Mouse (Mus musculus) heart, adult 11 months (tissue): ENCODE measurements at regions not wholly inside any gene's neighbourhood (a gene's known extent, or its start where the extent isn't known, plus 50 kb on each side); places are given as distances from the start of the nearest gene placed in this dataset.

Source experiments
- DNase-seq: peaks from one replicate; pipeline ENCODE4 v3.0.0; 2022

DNA sequence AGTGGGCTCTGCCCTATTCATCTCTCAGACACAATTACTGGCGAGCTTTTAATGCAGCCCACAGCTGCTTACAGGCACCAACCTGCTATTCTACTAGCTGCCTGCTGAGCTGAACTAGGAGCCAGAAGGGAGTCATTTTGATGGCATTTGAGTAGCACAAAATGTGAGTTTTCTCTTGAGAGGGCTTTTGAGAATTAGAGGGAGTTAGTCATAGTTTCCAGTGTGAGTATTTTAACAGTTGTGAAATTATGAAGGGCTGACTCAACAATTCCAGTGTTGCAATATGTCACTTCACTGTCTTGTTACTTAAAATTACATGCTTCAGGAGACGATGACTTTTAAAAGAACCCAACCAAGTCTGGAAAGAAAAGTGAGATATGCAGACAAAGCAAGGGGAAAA, 54.4 kb upstream of the Ly86 start:
- peak; percentile 88 for DNase-seq

DNA sequence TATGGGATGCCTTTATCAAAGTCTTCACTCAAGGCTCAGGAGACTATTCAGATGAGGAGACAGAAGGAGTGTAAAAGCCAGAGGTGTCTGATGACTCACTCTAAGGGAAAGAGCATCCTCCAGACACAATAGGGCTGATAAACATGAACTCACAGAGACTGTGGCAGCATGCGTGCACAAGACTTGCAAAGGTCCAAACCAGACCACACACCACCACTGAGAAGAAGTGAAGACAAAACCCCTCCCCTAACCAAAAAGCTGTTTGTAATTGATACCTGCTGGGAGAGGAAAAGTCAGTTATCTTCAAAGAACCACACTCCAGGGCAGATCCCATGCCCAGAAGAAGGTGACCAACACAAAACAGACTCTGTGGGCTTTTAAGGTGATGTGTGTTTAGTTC, 56.0 kb upstream of the Ly86 start:
- peak; percentile 50 for DNase-seq

DNA sequence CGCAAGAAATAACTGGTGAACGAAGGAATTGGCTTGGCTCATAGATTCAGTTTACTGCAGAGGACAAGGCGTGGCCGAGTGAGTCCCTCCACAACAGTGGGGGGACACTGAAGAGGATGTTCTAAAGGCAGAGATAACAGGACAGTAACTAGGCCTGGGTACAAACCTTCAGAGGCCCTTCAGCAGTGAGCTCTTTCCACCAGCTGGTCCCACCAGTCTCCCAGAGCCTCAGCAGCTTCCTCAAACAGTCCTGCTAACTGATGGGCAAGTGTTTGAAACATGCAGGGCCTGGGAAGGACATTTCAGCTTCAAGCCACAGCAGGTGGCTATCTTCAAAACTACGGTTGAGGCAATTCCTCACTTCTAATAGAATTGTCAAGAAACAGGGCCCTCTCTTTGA, 62.5 kb upstream of the Ly86 start:
- peak; percentile 93 for DNase-seq

DNA sequence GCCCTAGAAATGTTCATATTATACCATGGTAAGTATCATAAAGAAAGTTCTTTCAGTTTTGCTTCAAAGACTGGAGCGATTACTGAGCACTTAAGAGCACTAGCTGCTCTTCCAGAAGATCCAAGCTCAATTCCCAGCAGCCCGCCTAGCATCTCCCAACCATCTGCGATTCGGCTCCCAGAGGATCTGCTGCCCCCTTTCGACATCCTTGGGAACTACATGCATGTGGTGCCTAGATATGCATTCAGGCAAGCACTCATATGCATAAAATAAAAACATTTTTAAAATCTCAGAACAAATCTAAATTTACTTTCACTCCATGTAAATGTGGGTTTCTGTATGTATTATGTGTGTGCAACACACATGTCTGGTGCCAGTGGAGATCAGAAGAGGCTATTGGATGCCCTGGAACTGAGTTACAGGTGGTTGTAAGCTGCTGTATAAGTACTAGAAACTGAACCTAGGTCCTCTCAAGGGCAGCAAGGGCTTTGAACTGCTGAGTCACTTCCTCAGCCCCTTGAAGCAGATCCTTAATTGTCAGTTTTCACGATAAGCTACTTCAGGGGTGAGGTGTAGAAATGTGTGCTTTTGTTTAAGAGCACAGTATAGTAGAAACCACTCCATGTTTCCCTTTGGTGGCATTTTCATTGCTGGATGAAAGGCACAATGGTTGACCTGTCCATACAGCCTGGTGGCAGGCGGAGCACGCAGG, 65.8 kb upstream of the Ly86 start:
- peak; percentile 25 for DNase-seq

DNA sequence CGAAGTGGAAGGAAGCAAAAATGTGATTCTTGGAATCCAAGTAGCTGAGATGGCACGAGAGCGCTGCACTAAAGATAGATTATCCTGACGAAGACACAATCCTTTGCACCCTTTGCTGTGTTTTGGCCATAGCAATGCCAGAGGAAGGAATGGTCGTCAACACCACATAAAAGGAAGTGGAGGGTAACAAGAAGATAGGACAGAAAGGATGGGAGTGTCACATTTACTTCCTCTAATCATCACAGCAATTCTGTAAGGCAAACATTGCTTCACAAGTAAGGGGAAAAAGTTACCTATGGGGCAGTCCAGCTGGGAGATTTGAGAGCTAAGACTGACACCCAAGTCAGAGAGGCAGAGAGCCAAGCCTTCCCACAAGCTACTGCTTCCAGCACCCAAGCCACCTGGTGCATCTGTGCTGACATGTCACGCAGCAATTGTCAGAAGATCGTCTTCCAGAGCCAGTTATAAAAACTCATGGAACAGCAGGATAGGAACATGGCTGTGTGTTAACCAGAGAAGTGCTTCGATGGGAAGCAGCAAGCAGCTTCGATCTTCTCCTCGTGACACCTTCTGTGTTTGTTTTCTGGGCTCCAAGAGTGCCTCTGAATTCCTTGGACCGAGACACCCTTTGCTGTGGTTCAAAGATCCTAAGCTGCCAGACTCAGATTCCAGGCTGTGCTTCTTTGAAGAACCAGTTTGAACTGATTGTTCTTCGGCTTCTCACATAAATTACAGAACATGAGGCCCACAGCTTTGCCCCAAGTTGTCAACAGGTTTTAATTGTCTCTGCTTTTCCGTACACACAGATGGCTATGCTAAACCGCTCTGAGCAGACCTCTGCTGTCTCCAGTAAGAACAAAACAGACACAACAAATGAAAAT, 95.2 kb upstream of the Ly86 start:
- DNase-seq, result peak; percentile 94

DNA sequence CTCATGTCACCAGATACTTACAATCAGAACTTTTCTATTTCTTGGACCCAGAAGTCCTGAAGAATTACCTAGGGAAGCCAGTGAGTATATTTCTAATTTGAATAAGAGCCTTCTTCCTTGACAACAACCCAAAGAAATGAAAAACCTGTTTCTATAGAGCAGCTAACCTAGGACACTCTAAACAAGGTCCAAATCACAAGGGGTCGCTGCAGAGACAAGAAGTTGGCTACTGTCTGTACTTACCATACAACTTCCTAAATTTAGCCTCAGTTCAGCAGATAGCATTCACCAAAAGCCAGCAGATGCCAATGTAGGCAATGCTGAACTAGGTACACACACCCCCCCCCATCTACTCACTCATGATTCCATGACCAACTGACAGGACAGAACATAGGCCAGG, 96.3 kb upstream of the Ly86 start:
- no peak for DNase-seq

DNA sequence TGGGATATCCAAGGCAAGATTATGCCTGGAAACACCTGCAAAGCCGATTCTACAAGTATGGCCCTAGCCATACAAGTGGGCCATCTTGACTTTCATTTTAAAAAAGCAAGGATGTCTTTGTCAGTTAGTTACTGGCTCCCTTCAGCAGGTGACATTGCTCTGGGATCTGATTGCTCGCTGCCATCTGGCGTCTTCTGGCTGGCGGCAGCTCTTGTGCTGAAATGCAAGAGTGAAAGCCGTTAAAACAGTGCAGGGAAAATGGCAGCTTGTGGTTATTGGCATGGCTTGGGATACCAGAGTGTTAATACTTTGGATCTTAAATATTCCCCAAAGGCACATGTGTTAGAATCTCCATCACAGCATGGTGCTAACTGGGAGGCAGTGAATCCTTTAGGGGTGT, 105.0 kb upstream of the Ly86 start:
- DNase-seq, result no peak

DNA sequence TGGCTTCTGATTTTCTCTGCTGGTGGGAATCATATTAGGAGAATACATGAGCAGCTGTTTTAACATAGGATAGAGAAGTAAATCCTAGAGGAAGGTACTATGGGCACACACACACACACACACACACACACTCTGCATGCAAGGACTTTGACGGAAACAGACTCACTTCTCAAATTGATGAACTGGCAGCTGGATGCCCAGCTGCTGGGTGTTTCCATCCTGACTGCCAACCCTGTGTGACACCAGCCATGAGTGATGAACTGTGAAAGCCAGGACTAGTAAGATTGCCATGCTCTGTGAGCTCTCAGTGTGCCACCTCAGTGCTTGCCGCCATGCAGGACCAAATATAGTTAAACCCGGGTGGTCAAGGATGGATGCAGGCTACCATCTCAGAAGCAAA, 107.7 kb upstream of the Ly86 start:
- peak; percentile 90 for DNase-seq

DNA sequence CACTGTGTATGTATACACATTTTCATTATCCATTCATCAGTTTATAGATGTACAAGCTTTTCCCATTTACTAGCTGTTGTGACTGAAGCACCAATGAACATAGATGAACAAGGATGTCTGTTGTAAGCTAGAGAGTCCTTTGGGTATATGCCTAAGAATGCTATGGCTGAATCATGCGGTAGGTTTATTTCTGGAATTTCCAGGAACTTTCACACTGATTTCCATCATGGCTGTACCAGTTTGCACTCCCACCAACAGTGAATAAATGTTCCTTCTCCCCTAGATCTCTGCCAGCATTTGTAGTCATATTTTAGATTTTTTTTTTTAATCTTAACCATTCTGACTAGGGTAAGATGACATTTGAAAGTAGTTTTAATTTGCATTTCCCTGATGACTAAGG, 119.2 kb upstream of the Ly86 start:
- no peak for DNase-seq

DNA sequence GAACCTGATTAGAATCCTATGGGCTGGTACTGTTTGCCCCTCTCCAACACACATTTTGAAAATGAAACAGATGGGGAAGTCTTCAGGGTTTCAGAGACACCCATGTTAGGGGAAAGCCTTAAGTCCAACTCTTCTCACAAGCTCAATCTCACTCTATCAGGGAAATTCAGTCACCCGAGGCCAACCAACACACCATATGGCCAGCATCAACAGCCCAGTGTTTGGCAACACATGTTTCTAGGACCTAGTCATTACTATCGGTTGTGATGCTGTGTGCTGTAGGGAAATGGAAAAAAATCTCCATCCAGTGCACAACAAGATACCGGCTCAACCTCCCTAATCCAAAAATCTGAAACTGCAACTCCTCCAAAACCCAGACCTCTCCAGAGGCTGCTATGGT, 124.6 kb upstream of the Ly86 start:
- DNase-seq, result no peak

DNA sequence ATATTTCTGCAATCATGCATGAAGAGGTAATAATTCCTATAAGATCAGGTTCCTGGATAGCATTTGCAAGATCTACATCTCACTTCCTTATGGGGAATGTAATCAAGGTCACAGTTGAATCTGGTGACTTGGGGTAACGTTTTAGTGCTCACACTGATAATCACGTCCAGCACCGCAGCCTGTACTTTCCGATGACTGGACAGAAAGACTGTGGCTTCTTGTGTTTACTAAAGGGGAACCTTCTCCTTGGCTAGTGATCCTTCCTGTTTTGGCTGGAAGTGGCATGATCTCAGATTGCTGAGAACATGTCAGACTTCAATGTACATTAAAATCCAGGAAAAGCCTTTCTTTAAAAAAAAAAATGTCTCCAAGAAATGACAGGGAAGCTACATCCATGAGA, 126.4 kb upstream of the Ly86 start:
- DNase-seq, result peak; percentile 94

DNA sequence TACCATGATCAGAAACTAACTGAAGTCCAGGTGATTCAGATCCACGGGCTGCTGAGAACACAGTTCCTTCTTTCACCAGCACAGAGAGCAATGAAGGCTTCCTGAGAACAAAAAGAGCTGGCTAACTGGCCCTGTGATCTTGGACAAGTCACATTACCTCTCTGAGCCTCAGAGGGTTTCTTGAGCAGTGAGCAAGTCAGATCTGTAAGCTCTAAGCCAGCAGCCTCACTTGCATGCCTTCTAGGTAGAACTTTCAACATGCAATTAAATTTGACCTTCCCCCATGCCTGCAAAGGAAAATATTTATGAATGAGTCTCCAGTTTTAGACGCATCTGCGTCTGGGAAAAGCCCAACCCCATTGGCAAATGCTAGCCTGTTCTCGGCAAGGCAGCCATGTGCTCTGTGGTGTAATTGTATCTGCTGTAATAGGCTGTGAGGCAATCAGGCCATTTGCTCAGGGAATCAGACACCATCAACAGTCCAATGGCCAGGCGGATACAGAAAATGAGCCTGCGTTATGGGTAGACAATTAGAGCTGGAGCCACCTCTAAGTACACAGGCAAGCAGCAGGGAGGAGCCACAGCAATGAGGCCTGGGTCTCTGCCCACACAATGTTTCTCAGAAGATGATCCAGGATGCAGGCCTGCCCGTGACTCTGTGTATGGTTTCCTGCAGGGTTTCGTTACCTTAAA, 130.3 kb upstream of the Ly86 start:
- DNase-seq, result no peak

DNA sequence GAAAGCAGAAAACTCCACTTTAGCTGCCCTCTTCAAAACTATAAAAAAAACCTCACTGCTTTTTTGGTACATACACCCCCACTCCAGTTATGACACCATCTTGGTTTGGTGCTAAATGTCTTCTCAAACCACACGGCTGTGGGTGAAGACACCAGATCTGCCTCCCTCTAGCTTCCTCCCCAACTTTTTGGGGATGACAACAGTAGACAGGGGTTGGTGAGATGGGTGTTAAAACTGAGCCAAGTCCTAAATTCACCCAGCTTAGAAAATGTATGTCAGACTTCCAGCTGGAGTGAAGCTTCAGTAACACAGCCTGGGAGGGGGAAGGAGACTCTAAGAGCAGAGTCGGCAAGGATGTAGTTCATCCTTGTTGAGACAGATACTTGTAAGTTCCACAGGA, 147.1 kb upstream of the F13a1 start:
- no peak for DNase-seq

DNA sequence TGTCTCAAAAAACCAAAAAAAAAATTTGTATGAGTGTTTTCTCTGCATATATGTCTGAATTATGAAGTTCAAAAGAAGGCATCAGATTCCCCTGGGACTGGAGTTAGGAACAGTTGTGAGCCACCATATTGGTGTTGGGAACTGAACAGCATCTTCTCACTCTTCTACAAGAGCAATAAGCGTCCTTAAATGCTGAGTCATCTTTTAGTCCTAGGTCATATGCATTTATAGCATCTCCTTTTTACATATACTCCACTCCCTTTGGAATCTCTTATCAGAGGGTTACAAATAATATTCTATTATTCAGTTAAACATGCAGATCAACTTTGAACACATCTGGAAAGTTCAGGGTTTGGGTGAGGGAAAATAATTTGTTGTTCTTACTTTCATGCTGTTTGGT, 145.8 kb upstream of the F13a1 start:
- no peak for DNase-seq

DNA sequence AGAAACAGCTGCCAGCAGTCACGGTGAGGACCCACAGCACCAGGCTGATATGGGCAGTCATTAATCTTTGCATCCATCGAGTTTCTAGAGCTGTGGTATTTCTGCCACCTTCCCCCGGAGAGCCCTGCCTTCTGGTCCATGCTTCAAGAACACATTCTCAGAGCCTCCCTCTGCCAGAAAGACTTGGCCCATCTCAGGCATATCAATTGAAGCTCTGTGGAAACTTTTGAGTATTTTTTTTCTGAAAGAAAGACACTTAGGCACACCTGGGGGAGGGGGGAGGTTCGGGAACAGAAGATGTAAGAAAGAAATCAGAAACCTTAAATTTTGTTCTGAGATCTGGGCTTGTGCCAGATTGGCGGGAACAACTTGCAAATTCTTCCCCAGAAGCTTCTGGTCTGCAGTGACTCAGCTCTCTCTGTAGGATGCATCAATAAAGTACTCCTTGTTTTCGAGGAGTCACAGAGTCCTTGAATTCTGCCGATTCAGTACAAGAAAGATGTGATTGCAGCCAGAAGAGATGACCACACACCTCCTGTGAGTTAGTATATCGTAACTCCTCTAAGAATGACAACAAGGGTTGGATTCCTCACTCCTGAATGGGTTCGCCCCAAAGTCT, 131.2 kb upstream of the F13a1 start:
- DNase-seq, result peak; percentile 66

DNA sequence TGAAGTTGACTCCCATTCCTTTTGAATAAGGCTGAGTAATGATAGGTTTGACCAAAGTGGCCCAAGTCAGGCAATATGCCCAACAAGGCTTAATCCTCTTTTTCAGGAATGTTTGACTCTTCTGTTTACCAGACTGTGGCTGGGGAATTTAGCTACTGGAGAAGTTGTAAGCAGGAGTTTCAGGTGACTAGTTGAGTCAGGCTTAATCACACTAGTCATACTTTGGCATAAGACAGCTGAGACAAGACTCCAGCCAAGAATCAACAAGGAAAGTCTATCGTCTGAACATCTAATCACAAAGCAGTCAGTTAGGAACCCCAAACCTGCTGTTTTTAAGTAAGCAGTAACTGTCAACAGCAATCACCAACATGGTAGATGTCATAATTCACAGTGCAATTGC, 126.5 kb upstream of the F13a1 start:
- DNase-seq, result no peak

DNA sequence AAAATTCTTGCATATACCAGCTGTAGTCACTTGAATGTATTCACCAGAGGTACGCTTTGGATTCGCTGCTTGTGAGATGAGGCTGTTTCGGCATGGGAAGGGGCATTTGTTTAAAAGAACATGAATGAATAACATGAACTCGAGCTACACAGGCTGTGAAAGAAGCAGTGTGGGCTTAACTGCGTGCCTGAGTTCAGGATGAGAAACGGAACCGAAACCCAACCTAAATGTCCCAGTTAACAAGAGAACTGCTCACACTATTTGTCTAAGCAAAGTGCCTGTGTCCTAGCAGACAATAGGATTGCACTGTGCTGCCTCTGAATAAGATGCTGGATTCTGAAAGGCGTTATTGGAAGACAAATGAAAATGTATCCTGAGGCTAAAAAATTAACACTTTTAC, 126.0 kb upstream of the F13a1 start:
- DNase-seq, result no peak

DNA sequence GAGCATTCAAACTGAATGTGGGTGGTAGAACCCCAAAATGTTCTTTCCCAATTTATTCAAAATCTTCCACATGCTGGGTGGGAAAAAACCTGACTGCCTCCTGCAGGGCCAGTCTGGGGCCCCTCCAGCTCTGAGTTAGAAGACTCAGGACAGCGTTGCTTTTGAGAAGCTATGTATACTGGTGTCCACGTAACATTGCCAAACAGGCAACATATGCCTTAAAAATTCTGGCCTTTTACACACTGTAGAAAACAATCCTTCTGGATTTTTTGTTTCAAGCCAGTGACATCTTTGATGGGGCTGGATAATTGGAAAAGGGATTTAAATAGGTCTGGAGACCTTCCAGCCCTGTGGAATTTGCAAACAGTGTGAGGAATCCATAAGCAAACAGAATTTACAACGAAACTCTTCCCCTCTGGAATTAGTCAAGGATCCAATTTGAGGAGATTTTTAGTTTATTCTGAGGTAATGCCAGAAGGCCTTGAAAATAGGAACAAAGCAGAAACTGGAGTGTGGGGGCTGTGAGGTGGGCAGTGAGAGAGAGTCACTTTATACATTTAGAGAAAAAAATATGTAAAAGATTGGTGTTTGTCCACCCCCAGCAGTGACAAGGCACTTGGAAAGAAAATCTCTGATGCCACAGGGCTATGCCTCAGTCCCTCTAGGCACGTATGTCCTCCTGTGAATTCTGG, 108.9 kb upstream of the F13a1 start:
- no peak for DNase-seq

DNA sequence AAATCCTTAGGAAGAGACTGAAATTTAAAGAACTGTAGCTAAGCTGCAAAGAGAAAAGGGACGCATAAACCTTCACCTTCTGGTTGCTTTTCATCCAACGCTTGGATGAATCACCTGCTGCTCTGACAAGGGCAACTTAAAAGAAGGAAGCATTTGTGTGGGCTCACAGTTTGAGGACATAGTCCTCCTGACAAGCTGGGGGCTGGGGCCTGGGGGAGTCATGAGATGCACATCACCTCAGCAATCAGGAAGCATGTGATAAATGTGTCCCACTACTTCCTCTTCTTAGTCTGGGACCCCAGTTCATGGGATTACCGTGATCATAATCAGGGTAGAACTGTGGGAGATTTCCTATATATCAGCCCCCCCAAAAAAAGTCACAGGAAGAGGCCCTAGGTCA, 107.8 kb upstream of the F13a1 start:
- DNase-seq, result no peak

DNA sequence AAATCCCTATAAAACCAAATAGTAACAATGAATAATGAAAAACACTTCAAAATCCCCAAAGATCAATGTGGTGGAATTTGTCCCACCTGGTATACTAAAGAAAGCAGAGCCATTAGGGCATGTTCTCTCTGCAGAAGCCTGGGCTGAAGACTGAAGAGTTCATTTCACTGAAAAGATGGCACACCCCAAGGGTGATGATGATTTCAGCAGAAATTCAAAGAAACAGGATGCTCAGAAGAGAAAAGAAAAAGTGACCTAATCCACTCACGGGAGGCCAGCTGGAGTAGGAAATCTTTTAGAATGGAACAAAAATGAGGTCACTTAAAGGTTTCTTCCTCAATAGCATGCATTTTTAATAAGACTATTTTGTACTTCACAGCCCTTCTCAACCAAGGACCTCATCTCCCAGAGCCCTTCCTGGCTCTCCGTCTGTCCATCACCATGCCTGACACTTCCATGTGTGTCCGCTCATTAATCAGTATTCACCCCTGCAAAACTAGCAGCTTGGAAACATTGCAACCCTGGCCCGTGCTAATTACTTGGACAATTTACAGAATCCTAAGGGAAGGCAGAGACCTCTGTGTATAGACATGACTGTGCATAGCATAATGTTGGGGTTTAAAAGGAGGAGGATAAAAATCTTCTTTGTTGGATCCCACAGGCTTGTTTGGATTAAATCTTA, 101.9 kb upstream of the F13a1 start:
- peak; percentile 88 for DNase-seq

DNA sequence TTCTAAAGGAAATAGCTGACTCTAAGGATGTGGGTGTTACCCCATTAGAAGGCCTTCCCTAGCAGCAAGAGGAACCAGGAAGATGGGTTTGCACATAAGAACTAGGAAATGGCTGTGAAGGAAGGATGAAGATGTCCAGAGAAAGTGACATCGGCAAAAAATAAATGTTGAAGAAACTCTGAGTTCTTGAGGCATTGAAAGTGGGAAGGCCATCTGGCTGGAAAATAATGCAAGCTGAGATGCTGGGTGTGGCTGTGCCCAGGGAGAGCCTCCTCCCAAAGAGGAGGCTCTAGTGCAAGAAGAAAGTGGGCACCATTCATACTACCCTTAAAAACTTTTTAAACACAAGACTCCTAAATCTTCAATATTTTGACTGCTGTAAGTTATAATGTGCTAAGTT, 99.9 kb upstream of the F13a1 start:
- DNase-seq, result peak; percentile 95

DNA sequence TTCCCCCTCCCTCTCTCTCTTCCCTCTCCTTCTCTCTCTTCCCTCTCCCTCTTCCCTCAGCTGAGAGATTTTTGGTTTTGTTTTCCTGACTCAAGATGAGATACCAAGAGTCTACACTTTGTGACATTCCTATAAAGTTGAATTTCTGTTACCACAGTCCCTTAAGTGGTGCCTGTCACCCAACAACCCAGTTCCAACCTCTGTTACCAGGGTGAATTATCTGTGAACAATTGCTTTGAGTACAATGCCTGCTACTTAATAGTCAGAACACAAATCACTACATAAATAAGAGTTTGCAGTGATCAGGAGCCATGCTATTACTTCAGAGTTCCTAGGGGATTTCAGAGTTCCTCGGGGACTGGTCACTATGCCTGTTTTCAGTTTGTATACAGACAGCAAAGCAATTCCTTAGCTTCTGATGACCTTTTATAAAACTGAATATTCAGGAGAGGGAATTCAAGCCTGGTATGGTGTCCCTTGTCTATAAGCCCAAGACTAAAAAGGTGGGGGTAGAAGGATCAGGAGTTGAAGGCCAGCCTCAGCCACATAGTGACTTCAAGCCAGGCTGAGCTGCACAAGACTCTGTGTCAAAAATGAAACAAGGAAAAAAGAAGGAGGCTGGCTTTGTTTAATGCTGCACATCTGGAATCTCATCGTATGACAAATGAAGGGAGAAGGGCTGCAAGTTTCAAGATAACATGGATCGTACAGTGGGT, 99.2 kb upstream of the F13a1 start:
- no peak for DNase-seq
